Mouse (Mus musculus) hindbrain, embryonic 15.5 days (tissue): ENCODE data around the gene Naa30. TPM values are rescaled to one million over a fixed set of nuclear protein-coding genes. Genes with fewer than 3 reads are reported as not detected.

Source experiments
- ATAC-seq: fragments of 200-750 bp; cut with Nextera tagmentation; 2 replicates; pipeline ENCODE4 v1.8.0; 2017; ENCODE audit warnings: low read depth, moderate number of reproducible peaks, moderate TSS enrichment; ENCODE audit not compliant: low FRiP score
- H3K27ac ChIP-seq: fragments of 300-500 bp; sonication (generic); replicated peaks from 2 replicates; pipeline ENCODE4 v1.5.1; 2015; ENCODE audit warnings: mild to moderate bottlenecking, inconsistent platforms
- H3K27me3 ChIP-seq: fragments of 300-500 bp; sonication (generic); 2 replicates; pipeline ENCODE4 v1.6.1; 2015; ENCODE audit warnings: control low read depth, inconsistent platforms
- H3K36me3 ChIP-seq: fragments of 300-500 bp; sonication (generic); 2 replicates; pipeline ENCODE4 v1.6.1; 2015; ENCODE audit warnings: control low read depth, inconsistent platforms
- H3K4me1 ChIP-seq: fragments of 300-500 bp; sonication (generic); replicated peaks from 2 replicates; pipeline ENCODE4 v1.6.1; 2015; ENCODE audit warnings: control low read depth, inconsistent platforms
- H3K4me2 ChIP-seq: fragments of 300-500 bp; sonication (generic); 2 replicates; pipeline ENCODE4 v1.6.1; 2015; ENCODE audit warnings: moderate library complexity, mild to moderate bottlenecking, inconsistent platforms
- H3K4me3 ChIP-seq: fragments of 300-500 bp; sonication (generic); 2 replicates; pipeline ENCODE4 v1.5.1; 2015; ENCODE audit warnings: mild to moderate bottlenecking, inconsistent platforms
- H3K9ac ChIP-seq: fragments of 300-500 bp; sonication (generic); 2 replicates; pipeline ENCODE4 v1.6.1; 2015; ENCODE audit warnings: inconsistent platforms
- H3K9me3 ChIP-seq: fragments of 300-500 bp; sonication (generic); 2 replicates; pipeline ENCODE4 v1.6.1; 2016; ENCODE audit warnings: control low read depth, inconsistent platforms
- WGBS: fragments of 180-500 bp; shearing (Covaris S2); methylation state at CpG from one replicate; pipeline ENCODE4 v1.1.7; 2015; 5-methylcytosine and 5-hydroxymethylcytosine counted together
- polyA plus RNA-seq: library from polyadenylated mRNA; unstranded; fragments of >200 nt; fragmentation: Nextera tagmentation; extraction: Ambion mirVana; gene quantifications from 2 replicates; pipeline ENCODE4 v1.2.1, GENCODE M21; 2015

The Naa30 gene
- polyA plus RNA-seq, 1 experiment from 2014 or later, result 15.0 TPM

GRCm38 (mm10) chr14:49234788-49235515 lies 62.9 kb downstream of the Naa30 start:
- Histone ChIP-seq H3K9ac (no peak overlapping the region), H3K4me1 (no peaks in the 10 kb centered on the region), H3K4me3 (no peak overlapping the region), H3K4me2 (no peak overlapping the region), H3K27ac (no peak overlapping the region), H3K36me3 (no peaks in the 10 kb centered on the region), H3K9me3 (no peaks in the 10 kb centered on the region), H3K27me3 (no peaks in the 10 kb centered on the region)
- WGBS, result 41% methylated on average over 9 of the region's 9 CpGs
- ATAC-seq, result no peak

GRCm38 (mm10) chr14:49238206-49238605 lies 66.2 kb downstream of the Naa30 start:
- Histone ChIP-seq H3K27ac (no peak overlapping the region), H3K4me2 (no peak overlapping the region), H3K9me3 (no peaks in the 10 kb centered on the region), H3K27me3 (no peaks in the 10 kb centered on the region), H3K36me3 (no peaks in the 10 kb centered on the region), H3K4me1 (no peaks in the 10 kb centered on the region), H3K4me3 (no peak overlapping the region), H3K9ac (no peak overlapping the region)
- ATAC-seq, result peak; percentile 95
- 32% methylated on average over 11 of the region's 11 CpGs for WGBS

Other genes with a start within 250 kb of the Naa30 start
- gene Ap5m1, start 106.1 kb upstream of the Naa30 start, polyA plus RNA-seq, result 19.5 and 19.9 TPM in 2 replicates
- 62.6 and 65.2 TPM in 2 replicates for gene Exoc5, start 105.6 kb upstream of the Naa30 start, polyA plus RNA-seq
- 0.28 TPM in 1 of 2 replicates, not detected in the other for gene ccdc198, start 73.2 kb downstream of the Naa30 start, polyA plus RNA-seq